Mouse (Mus musculus) CH12.LX (cell line): ENCODE measurements around the gene 9930022D16Rik.

ENCODE experiments used
- CTCF ChIP-seq, 2 experiments: IDR thresholded peaks in 1 of 2; conservative IDR thresholded peaks in 1 of 2; 2 replicates each; pipeline ENCODE4 v1.5.1; 2011 to 2012; ENCODE audit warnings: low read depth in 2 of 2, low read length in 2 of 2, improper control_type of control experiment in 1 of 2, inconsistent platforms in 1 of 2, mild to moderate bottlenecking in 1 of 2, moderate library complexity in 1 of 2
- GABPA ChIP-seq: IDR thresholded peaks from 2 replicates; pipeline ENCODE4 v1.6.1; 2012; ENCODE audit warnings: low read depth, low read length, improper control_type of control experiment, inconsistent platforms; ENCODE audit not compliant: insufficient replicate concordance
- NELFE ChIP-seq: IDR thresholded peaks from 2 replicates; pipeline ENCODE4 v1.6.1; 2011; ENCODE audit warnings: low read depth, low read length, improper control_type of control experiment
- POLR2A ChIP-seq: IDR thresholded peaks from 2 replicates; pipeline ENCODE4 v1.6.1; 2011; ENCODE audit warnings: low read depth, mild to moderate bottlenecking, improper control_type of control experiment, low read length
- POLR2AphosphoS2 ChIP-seq: IDR thresholded peaks from 2 replicates; pipeline ENCODE4 v1.6.1; 2011; ENCODE audit warnings: low read depth, low read length, improper control_type of control experiment
- TBP ChIP-seq: conservative IDR thresholded peaks from 2 replicates; pipeline ENCODE4 v1.6.1; 2011; ENCODE audit warnings: low read depth, low read length, improper control_type of control experiment

GRCm38 (mm10) chr11:109391200-109391599 is 22.5 kb upstream of the 9930022D16Rik start:
- no peak for TF ChIP-seq POLR2A
- no peak for TF ChIP-seq POLR2AphosphoS2
- TF ChIP-seq CTCF (conservative IDR thresholded peaks at IDR 0.05 in 1 of 2, IDR thresholded peaks at IDR 0.05 in 1 of 2; ENCODE audit: low read depth in 2 of 2, low read length in 2 of 2): no peak
- TF ChIP-seq GABPA: no peak
- TF ChIP-seq TBP: no peak
- no peak for TF ChIP-seq NELFE
